ENCODE assay signal across 19 mouse cellular contexts in genomic region chr13:109171688-109172087, GRCm38 (mm10).
DNase-seq lines count a peak whose midpoint lies in the region; TF ChIP-seq lines count a peak whose summit lies in the region.
"Had no signal": no experiment of that assay in that cellular context is flagged by ENCODE, and none has a peak within 500 bp of the region (broad histone marks: within the 10 kb centered on the region; RNA-seq: fewer than 3 reads in every experiment).

No protein-coding gene starts in this region.

- peak; percentile 70 for DNase-seq in cerebellum, adult 9-10 months
- DNase-seq in cerebellum, postnatal 14 days, result no peak
- no peak for DNase-seq in left cerebral cortex, adult 2 months (ENCODE audit: extremely low spot score in 1 of 2, low spot score in 2 of 2)
- no peak for DNase-seq in left cerebral cortex, postnatal 10 days (ENCODE audit: extremely low spot score in 1 of 2, low spot score in 2 of 2)
- peak; percentile 83 for DNase-seq in 416B (ENCODE audit: low read depth)
- DNase-seq in telencephalon, adult 2 months (ENCODE audit: low read depth, low spot score), result peak; percentile 38
- DNase-seq in ovary, adult 18-20 months (ENCODE audit: low spot score), result no peak
- DNase-seq: adrenal gland, postnatal 10 days; B cell, adult 2 months; cerebellum, adult 9-11 months; forebrain, postnatal 0 days; gastrocnemius, postnatal 14 days; heart, adult 2 months; heart, postnatal 14 days had no signal

- H3K4me3 ChIP-seq in left cerebral cortex, adult 2 months, result no peak overlapping the region
- H3K4me3 ChIP-seq: embryonic facial prominence, embryonic 10.5 days; forebrain, embryonic 13.5 days; heart, adult 2 months; heart, embryonic 15.5 days; intestine, embryonic 15.5 days had no signal

- intact Hi-C loops in left cerebral cortex, adult 2 months (cut with DNase I), result loop anchor here (1.0 to 10.0 kb wide), 3 partner anchors 56 to 637 kb away; no protein-coding TSS in a partner anchor
- intact Hi-C loops in left cerebral cortex, postnatal 10 days (cut with DNase I), result no loop called here

- TF ChIP-seq CTCF in left cerebral cortex, adult 2 months (IDR thresholded peaks at IDR 0.05), result no peak

- peak overlapping the region; percentile 72 for H3K27ac ChIP-seq in left cerebral cortex, adult 2 months
- H3K27ac ChIP-seq: embryonic facial prominence, embryonic 10.5 days; forebrain, embryonic 13.5 days; heart, adult 2 months; heart, embryonic 15.5 days; hindbrain, embryonic 14.5 days; intestine, embryonic 15.5 days had no signal

Comparison
In these comparisons a context has a peak if more than half of its experiments do, and no peak if none do; other contexts are left out.
1. DNase-seq: peak in cerebellum, adult 9-10 months (single experiment), 416B (single experiment) and telencephalon, adult 2 months (single experiment); none in cerebellum, postnatal 14 days (0 of 2), left cerebral cortex, adult 2 months (0 of 2), left cerebral cortex, postnatal 10 days (0 of 2) and ovary, adult 18-20 months (single experiment).